Mouse (Mus musculus) liver, adult 2 months (tissue): ENCODE data around the gene Yy1.

Source experiments
- CTCF ChIP-seq: fragments of 200-500 bp; IDR thresholded peaks from 2 replicates; pipeline ENCODE4 v1.5.1; 2011; ENCODE audit warnings: low read depth, low read length, control low read depth
- POLR2A ChIP-seq: fragments of 200-500 bp; IDR thresholded peaks from 2 replicates; pipeline ENCODE4 v1.6.1; 2011; ENCODE audit warnings: low read length, control low read depth; ENCODE audit not compliant: insufficient read depth; ENCODE audit errors: extremely low read depth

DNA sequence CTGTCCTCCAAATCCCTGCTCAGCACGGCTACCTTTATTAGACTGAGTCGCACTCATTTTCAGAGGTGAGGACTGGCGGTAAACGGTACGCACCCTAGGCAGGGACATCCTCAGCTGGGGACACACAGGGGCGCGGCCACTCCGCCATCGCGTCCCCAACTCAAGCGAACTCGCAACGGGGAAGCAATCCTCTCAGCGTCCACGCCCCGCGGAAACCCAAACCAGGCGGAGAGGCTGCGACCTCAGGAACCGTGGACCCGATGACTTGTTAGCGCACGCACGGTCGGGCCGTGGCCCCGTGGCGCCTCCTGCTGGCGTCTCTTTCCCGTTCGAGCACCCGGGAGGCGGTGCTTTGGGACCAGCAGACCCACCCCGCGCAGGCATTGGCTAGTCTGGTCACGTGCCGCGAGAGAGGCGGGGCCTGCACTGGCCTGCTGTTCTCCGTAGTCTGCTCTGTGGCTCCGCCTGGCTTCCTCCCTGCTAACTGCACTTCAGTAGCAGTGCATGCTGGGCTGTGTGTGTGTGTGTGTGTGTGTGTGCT lies 35.0 kb upstream of the Yy1 start:
- no peak for TF ChIP-seq POLR2A
- peak; percentile 83 for TF ChIP-seq CTCF
